Mouse (Mus musculus) fibroblast of lung, adult 2 months (primary cell): ENCODE measurements at regions not wholly inside any gene's neighbourhood (a gene's known extent, or its start where the extent isn't known, plus 50 kb on each side); places are given as distances from the start of the nearest gene placed in this dataset.
A peak's percentile ranks its signal among the peaks of the same experiment; 100 is the strongest.

Experiments
- DNase-seq: peaks from one replicate; pipeline ENCODE4 v3.0.0-alpha.2; 2011; ENCODE audit warnings: low read depth

DNA sequence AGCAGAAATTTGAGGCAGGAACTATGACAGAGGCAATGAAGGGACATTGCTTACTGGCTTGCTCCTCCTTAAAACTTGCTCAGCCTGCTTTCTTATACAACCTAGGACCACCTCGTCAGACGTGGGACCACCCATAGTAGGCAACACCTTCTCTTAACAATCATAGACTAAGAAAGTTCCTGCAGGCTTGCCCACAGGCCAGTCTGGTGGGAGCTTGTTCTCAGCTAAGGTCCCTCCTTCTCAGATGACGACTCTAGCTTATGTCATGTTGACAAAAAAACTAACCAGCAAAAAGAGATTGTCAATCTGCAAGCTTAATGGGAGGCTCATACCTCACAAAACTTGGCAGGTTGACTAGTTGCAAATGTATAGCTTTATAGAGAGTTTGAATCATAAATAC, 56.5 kb upstream of the Lsm6 start:
- no peak for DNase-seq

DNA sequence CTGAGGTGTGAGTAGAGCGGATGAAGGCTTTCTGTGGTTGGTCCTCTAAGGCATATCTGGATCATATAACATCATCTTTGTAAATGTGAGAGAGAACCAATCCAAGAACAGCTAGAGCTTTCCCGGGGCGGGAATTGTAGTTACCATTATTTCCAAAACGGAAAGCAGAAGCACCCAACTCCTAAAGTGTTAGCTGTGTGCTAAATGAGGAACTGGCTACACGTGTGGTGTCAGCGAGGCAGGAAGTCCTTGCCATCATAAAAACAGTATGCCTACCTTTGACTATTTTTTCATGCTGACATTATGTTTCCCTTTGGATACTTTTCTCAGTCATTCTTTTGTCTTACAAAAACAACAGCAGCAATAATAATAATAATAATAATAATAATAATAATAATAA, 68.8 kb upstream of the Lsm6 start:
- no peak for DNase-seq

DNA sequence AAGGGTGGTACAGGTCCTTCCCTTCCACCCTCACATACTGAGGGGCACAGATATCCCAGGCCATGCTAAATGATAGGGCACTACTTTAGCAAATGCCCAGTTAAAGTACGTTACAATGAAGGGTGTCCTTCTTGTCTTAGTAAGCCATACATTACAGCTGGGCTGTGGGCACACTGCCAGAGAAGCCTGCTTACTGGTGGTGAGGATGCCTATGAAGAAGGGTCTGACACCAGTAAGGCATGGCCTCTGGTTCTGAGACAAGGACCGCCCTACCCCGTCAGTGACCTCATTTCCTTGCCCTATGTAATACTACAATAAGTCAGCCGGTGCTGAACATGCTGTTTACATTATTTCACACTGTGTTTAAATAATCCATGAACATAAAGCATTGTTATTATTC, 69.6 kb upstream of the Lsm6 start:
- no peak for DNase-seq

DNA sequence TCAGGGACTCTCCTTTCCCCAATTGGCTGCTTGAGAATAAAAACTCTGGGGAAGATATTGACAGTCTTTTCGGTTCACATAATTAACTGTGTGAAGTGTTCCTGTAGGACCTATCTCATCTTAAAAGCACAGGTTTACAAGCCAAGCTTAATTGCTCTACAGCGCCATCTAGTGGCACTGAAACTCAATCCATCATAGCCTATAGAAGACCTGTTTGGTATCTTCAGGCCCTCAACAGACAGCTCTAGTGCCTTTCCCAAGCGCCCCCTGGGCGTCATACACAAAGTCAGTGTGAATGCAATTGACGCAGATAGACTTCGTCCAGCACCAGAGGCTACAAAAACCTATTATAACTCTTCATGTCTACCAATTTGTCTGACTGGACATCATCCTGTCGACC, 78.9 kb upstream of the Lsm6 start:
- peak; percentile 38 for DNase-seq

DNA sequence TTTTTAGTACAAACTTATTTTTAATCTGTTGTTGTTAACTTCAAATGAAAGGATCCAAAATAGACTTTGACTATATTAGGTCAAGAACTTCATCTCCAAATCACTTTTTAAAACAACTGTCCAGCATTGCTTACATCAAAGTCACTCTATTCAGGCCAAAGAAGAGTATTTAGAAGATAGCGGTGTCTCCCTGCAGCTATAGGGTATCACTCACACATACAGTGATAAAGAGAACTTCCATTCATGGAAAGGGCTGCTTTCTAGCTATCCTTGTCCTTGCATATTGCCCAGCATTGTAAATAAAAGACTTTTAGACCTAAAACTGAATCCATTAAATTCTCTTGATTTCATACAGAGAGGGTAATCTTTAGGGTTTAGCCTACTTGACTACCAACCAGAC, 82.1 kb upstream of the Lsm6 start:
- DNase-seq: no peak

DNA sequence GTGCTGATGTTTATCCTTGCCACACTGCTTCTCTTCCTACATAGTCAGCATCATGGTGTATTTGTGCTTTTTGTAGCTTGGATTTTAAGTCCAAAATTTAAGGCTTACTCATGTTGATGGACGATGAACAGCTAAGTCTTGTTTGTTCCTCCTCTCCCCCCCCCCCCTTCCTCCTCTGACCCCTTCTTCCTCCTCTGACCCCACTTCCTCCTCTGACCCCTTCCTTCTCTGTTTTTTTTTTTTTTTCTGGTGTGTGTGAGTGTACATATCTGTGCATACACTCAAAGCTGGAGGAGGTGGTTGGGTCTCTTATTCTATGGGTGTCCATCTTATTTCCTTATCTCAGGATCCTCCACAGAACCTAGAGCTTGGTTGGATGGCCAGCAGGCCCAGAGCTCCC, 87.0 kb upstream of the Lsm6 start:
- DNase-seq: no peak

DNA sequence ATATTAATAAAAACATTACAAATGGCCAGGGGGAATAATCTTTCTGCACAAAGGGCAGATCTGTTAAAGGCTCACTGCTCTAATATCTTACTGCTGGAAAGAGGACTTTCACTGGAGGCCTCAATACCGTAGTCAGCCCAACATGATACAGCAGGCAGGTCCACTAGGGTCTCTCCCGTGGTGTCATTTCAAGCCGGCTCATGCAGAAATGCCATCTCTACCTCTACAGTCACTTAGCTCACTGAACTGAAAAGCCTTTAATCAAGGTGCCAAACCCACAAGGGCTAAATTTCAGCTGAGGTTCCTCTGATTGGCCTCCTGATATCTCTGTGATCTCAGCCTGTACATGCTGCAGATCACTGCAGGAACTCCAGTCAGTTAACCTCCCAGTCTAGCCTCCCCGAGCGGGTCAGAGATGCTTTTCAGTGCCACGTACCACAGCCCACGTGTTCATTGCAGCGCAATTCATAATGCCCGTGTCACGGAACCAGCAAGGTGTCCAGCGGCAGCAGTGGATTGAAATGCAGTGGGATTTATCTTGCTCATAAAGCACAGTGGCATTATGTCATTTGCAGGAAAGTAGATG, 90.4 kb upstream of the Lsm6 start:
- DNase-seq: no peak

DNA sequence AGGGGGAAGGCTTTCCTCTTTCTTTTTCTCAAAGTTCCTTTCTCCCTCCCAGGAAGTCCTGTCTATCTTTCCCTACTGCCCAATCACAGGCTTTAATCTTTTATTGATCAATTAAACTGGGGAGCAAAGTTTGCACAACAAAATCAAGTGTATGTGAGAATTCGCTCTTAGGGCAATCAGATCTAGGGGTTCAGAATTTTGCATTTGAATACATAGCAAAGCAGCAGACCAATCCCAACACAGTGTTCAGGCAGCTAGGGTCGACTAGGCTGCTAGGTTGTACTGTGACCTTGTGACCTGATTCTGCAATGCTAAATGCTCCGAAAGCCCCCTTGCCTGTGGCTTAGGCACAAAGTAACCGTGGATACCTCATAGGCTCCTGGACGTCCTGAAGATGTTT, 91.5 kb upstream of the Lsm6 start:
- DNase-seq: no peak

DNA sequence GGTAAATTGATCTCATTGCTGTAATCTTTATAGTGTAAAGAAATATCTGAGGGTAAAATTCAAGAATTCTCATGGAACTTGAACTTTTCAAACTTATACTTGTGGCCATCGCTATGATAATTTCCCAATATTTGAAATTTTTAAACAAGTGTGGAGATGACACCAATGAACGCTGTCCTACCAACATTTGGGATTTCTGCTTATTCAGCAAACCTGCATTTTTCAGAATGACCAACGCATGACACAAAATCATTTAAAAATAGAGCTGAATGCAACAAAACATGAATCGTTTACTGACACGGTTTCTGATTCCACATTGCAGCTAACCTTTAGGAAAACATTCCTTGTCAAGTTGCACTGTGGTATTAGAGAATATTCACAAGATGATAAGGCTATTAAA, 92.9 kb upstream of the Lsm6 start:
- DNase-seq: no peak

DNA sequence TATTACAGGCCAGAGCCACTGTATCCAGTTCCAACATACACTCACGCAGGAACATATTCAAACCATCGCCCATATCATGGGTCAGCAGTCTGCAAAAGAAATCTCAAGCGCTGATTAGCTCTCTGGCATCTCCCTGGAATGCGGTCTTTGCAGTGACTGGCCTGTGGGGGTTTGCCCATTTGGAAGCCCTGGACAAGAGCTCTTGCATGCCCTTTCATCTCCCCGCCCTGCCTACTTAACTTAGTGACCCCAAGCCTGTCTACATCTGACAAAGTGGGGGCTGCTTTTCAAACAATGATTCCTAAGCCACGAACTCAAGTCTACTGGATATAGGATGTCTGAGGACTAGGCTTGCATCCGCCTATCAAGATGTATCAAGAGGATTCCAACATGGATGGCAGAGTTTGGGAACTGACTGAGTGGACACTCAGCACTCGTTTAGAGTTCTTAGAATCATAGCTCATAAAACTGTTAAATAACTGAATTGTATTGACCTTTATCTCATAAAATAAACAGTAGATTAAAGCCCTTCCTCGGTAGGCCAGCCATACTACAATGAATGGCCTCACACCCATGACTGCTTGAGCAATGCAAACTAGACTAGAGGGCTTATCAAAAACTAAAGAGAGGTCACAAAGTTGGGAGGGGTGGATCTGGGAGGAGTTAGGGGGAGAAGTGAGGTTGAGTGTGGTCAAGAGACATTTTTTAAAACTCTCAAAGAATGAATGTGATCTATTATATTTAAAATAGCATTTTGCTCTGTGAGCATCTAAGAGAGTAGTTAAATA, 97.4 kb upstream of the Zfp827 start:
- DNase-seq: no peak

DNA sequence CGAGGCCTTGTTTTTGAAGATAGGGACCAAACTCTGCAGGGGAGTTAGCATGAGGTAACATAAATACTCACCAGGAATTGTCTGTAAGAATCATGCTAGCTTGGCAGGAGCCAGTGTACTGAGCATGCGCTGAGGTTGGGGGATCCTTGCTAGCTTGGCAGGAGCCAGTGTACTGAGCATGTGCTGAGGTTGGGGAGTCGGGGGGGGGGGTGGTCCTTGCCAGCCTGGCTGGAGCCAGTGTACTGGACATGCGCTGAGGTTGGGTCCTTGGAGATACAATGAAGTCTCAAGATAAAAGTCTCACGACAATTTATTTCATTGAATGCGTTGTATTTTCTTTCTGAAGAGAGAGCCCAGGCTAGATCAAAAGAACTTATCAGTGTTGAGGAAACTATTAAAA, 96.2 kb upstream of the Zfp827 start:
- DNase-seq: no peak

DNA sequence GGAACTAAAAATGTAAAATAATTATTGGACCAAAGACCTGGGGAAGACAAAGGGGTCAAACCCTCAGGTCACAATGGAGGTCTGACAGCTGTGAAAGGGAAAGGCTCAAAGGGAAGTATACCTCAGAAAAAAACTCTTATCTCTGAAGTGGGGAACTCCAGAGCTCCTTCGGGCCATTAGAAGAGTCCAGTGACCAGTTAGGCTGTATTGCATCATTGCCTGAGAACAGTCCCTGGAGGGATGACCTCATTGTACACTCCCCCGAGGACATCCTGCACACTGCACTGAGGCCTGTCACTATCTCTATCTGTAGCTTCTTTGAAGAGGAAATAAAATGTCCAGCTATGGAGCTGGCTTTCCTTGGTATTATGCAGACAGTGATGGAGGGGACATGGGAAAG, 88.2 kb upstream of the Zfp827 start:
- DNase-seq: no peak

DNA sequence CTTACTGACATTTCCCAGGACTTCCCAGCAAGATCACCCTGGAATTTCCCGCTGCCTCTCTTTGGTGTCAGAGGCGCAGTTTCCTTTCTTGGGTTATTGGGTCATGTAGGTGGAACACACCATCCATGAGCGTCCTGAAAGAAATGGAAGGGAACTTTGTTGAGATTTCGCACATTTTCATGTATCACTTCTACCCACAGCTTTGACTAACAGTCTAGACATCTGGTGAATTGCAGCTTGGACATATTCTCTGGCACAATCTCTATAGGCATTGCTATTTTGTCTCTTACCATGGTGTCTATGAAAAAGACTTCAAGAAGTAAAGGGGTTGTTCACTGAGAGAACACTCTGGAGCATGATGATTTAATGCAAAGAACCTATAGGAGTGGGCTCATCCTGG, 86.7 kb upstream of the Zfp827 start:
- DNase-seq: no peak

DNA sequence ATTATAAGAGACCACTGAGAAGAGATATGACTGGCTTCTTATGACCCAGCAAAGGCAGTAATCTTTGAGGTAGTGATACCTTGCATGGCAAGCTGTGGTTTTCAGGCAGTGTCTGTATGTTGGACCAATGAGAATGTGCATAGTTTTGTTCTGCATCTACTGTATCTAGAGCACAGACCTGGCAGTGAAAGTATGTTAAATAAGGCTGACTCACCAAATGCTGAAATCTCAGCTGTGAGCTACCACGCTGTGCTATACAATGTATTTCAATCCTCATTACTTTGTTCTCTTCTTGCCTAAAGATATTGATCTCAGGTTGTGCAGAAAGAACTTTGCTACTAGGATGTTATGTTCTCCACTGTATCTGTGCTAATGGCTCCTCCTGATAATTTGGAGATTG, 83.9 kb upstream of the Zfp827 start:
- no peak for DNase-seq

DNA sequence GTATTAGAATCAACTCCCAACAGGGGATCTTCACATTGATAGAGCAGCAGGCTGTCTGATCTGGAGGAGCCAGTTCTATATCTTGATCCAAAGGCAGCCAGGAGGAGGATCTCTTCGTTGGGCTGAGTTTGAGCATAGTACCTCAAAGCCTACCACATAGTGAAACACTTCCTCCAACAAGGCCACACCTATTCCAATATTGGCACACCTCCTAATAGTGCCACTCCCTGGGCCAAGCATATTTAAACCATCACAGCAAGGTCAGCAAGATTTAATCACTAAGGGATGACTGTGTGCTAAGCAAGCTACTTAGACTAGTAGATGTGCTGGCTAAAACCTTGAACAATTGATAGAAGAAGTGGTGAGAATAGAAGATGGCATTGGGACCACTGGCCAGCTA, 82.6 kb upstream of the Zfp827 start:
- DNase-seq: no peak

DNA sequence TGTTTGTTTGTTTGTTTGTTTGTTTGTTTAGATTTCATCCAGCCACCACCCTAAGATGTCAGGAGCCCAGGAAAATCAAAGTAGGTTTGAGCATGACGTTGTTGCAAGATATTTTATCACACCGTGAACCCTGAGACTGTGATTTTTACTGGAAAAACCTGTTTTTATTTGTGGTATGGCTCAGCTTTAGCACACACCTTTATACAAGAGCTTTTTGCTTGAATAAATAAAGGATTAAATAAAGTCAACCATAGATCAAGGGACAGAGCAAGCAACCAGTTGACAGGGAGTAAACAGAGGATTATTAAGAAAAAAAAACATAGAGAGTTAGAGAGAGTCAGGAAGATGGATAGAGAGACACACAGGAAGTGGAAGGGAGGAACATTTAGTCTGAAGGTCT, 82.2 kb upstream of the Zfp827 start:
- no peak for DNase-seq

DNA sequence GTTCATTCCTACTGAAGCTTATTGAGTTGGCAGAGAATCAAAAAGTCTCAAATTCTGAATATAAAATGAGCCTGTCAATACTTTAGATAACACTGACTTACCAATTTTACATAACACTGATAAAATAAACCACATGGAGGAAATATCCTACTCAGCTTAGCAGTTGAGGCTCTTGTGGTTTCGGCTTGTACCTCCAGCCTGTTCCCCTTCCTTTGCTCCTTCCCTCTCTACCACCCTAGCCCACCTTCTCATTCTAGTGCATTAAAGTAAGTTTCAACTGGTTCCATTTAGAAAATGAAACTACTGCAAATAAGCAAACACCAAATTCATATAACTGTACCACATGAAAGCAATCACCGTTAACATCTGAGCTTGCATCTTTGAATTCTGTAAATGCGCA, 53.2 kb upstream of the Zfp827 start:
- DNase-seq: no peak
